Mouse (Mus musculus) small intestine, adult 2 months (tissue): ENCODE measurements around the gene Rasl10b.

Source experiments
- CTCF ChIP-seq: fragments of 200-500 bp; IDR thresholded peaks from 2 replicates; pipeline ENCODE4 v1.5.1; 2012; ENCODE audit warnings: low read depth, mild to moderate bottlenecking, control low read depth, inconsistent platforms, low read length, moderate library complexity, mixed read lengths; ENCODE audit not compliant: insufficient replicate concordance, insufficient read length; ENCODE audit errors: extremely low read depth
- POLR2A ChIP-seq: fragments of 200-500 bp; IDR thresholded peaks from 2 replicates; pipeline ENCODE4 v1.6.1; 2012; ENCODE audit warnings: low read depth, mild to moderate bottlenecking, control low read depth, inconsistent platforms, low read length, moderate library complexity

GRCm38 (mm10) chr11:83420338-83420737, 11.4 kb downstream of the Rasl10b start:
- TF ChIP-seq CTCF (peak; percentile 36; the same call in 1 of the 2 replicates), POLR2A (no peak)
